Mouse (Mus musculus): ENCODE measurements at regions not wholly inside any gene's neighbourhood (a gene's known extent, or its start where the extent isn't known, plus 50 kb on each side); places are given as distances from the start of the nearest gene placed in this dataset.

DNA sequence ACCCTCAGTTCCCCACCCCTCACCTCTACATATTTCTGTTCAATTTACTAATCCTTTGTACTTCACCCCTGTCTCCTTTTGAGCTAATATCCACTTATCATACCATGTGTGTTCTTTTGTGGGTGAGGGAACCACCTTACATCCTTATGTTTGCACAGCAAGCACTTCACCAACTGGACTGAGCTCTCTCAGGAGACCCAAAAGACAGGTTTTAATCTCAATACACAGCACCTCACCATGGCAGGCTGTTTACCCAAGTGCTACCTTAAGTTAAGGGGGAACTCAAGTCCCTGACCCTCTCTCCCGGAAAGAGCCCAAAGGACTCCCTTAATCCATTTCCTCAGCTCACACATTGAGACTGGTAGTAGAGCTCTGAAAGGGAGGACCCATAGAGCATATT, 62.3 kb upstream of the Agr3 start:
- DNase-seq (ENCODE audit: low spot score in 2 of 2), result no peak

DNA sequence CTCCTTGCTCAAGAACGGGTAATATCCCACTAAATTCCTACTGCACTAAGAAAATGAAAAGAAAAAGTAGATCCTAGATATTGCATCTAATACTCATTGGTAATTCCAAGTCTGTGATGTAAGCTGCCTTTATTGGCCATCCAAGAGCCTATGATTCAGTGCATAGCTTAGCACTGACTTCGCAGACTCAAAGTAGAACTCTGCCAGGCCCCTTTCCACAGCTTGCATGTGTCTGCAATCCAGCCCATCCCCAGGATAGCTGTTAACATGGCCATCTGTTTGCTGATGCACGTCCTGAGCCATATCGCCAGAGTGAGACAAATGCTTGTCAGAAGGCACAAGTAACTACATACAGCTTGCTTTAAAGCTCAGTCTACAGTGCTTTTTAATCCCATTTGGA, 72.3 kb upstream of the Agr3 start:
- peak; percentile 23 to 54 for DNase-seq (ENCODE audit: low spot score in 2 of 2)

DNA sequence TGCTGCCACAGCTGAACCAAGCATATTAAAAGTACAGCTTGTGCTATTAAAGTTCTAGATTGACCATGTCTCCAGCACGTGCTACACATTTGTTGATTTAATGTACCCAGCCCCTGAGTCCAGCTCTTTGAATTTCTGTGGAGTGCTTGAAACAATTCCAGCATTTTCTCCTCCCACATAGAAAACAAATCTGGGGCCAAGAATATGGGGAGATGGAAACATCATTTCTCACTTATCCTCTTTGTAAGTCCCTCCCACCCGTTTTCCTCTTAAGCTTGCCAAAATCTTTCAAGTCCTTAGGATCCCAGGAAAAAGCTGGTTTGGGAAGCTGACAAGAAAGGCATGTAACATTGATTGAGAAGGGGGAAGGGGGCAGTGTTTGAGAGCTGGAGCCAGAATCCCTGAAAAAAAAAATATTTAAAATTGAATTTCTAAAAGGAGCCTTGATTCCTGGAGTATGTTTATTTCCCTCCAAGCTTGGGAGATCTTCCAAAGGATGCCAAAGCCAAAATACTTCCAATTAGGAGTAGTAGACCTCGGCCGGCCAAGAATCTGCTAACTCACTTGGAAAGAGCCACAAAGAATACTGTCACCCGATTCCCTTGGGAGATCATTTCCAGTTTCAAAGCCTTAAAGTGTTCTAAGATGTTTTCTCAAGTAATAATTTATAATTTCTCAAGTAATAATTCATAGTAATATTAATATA, 78.4 kb upstream of the Agr3 start:
- DNase-seq (ENCODE audit: low spot score in 2 of 2), result peak in 1 of 2 experiments; percentile 26

DNA sequence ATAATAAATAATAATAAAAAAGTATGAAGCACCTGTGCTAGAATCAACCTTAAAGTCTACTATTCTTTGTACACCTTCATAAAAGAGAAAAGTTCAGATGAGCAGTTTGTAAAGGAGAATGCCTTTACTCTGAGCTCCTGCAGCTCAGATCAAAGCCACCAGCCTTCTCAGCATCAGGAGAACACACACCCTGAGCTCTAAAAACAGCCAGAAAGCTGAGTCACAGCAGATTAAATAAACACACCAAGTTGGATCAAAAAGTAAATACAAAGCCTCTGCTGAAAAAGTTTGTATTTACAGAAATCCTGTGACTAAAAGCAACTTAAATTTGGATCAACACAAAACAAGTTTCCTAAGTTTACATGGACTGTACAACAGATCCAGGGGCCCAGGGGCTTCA, 88.5 kb upstream of the Agr3 start:
- DNase-seq (ENCODE audit: low spot score in 2 of 2), result no peak

DNA sequence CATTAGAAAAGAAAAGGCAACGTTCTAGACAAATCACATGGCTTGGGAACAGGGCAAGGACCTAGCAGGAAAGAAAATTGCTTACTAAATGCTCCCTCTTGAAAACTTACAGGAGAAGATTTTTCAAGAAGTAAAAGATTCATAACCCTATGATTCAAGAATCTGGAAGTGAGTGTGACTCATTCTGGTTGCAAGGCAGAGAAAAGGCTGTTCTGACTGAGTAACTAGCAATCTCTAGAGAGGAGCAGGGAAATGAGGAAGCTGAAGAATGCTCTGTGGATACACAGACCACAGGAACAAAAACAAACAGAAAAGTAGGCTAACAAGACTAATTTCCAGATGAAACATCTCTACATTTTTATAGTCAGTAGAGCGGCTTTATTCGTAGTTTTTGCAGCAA, 92.1 kb upstream of the Agr3 start:
- no peak for DNase-seq (ENCODE audit: low spot score in 2 of 2)

DNA sequence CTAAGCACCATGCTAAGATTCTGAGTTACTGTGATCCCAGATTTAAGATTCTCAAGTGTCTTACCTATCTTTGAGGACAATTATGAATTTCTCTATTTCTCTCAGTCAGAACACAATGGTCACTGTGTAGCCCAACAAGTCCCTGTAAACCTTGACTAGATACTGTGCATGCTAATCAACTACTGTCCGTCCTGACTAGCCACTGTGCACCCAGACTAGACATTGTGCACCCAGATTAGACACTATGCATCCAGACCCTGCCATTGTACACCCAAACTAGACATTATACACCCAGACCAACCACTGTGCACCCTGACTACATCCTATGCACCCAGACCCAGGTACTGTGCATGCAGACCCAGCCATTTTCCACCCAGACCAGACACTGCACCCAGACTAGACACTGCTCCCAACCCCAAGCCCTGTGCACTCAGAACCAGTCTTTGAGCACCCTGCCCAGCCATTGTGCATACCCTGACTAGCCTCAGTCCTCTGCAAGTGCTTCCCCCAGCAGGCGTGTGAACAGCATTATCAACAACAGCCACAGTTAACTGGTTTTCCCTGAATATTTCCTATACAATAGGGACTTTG, 93.4 kb upstream of the Agr3 start:
- DNase-seq (ENCODE audit: low spot score in 2 of 2), result no peak

DNA sequence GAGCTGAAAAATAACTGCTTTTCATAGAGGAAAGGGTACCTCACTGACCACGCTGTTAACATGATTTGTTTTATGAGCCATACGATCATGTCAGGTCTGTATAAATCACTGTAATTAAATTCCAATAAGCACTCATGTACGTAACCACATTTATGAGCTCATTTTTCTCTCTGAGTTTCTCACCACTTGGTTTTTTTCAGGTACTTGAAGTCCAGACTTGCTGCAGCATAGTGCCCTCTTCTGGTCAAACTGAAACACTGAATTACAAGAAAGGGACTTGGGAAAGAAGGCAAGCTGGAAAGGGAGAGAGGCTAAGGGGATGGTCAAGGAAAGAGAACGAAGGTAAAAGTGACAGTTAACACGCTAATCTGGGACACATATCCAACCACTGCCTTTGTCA, 94.2 kb upstream of the Agr3 start:
- DNase-seq (ENCODE audit: low spot score in 2 of 2), result peak in 1 of 2 experiments; percentile 21

DNA sequence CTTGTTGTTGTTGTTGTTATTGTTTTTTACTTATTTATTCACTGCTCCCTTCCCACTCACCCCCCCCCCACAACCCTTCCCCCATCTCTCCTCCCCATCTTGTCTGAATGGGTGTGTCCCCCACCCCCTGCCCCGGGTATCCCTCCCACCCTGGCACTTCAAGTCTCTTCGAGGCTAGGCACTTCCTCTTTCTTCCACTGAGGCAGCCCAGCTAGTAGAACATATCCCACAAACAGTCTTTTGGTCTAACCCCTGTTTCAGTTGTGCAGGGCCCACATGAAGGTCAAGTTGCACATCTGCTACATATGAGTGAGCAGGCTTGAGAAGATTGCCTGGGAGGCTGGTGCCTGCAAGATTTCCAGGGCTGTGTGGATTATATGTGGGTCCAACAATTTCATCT, 97.6 kb upstream of the Agr3 start:
- no peak for DNase-seq (ENCODE audit: low spot score in 2 of 2)

DNA sequence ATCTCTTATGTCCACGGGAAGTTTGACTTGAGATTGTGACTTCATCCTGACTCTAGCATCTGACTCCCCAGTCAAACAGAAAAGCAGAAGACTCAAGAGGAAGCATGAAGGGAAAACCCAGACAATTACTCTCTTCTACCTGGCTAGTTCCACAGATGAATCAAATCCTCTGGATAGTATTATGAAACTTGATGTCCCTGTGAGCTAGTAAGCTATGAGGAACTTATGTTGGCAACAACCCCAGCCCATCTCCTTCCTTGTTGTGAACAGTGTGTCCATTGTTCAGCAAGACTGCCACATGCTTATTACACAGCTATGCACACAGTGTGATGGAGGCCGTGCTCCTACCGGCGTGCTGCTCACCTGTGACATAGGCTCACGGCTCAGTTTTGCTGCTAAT, 98.4 kb upstream of the Agr3 start:
- DNase-seq (ENCODE audit: low spot score in 2 of 2), result no peak

DNA sequence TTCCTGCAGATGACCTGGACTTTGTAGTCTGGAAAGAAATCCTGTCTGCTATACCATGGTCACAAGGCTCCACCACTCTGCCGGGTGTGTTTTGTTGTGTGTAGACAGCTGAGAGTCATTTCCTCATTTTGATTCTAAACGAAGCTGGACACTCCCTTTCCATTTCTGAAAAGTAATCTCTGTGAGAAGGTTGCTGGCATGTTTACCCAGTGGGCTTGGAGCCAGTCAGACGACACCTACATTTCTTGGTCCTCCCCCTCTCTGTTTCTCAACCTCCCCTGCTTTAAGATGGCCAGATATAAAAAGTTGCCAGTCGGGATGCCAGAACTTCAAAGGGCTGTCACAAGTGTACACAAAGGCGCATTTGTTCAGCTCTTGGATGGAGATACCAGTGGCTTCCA, 100.8 kb upstream of the Agr3 start:
- no peak for DNase-seq (ENCODE audit: low spot score in 2 of 2)

DNA sequence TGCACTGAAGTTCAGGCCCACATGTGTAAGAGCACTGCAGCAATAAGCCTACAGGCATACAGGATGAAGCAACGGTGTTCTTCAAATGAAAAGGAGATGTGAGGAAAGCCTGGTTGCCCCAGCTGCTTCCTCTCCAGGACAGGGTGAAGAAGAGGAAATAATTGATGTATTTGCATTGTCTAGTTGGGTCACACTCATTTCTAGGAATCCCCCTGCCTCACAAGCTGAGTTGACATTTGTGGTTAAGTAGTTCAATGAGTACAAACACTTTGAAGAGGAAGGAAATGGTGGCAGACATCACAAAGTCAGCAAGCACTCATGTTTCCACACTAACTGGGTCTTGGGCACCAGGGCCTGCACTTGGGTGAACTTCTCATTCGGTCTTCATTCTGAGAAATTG, 126.2 kb upstream of the Agr3 start:
- no peak for DNase-seq (ENCODE audit: low spot score in 2 of 2)

DNA sequence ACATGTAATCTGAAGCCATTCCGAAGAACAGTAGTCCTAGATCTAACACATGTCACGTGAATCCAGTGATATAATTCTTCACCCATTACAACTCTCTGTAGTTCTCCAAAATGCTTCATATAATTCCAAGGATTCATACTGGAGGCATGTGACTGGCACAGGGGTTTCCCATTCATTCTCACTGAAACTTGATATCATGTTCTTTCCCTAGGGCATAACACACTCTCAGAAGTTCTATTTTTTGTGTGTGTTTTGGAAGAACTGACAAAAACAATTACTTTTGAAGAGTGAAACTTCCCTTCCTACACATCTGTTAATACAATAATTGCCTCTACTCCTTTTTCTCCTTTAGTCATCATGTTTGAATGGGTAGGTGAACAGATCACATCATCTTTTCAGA, 150.0 kb upstream of the Agr3 start:
- DNase-seq (ENCODE audit: low spot score in 2 of 2), result no peak

DNA sequence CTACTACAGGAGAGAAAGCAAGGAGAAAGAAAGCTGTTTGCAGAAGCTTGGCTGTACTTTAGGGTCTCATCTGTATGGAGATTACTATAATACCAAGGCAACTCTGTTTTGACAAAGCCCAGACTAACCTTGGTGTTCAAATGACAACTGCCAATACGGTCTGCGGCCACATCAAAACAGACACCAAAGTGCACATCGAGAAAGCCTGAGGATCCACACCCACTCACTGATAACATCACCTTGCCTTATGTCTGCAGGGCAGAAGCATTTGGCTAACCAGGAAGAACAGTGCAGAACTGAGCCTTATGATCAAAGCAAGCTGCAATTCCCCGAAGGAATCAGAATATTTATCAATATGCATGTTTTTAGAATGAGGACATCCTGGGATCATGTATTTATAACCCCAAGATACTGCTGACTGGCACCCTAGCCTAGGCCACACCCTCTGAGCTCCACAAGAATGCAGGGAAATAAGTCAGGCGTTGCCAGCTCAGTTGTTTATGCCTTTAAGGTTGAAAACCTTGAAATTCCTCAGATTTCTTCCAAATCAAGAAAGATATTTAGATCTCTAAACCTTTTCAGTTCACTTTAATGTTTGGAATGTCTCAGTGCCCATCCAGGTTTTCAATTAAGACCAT, 154.9 kb upstream of the Agr3 start:
- no peak for DNase-seq (ENCODE audit: low spot score in 2 of 2)

DNA sequence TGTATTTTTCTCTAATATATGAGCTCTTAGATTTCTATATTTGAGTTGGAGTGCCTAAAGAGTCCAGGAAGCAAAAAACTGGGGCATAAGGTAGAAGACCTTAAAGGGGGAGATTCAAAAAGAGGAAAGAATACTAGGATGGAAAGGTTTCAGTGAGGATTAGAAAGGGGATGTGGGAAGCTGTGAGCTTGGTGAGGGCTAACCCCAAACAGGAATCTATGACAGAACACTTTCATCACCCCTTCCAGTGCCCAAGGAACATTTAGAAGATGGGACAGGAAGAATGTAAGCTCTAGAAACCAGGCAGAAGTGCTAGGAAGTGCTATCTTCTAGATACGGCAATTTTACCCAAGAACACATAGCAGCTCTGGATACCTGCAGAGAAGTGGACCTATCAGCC, 166.5 kb upstream of the Agr3 start:
- no peak for DNase-seq (ENCODE audit: low spot score in 2 of 2)

DNA sequence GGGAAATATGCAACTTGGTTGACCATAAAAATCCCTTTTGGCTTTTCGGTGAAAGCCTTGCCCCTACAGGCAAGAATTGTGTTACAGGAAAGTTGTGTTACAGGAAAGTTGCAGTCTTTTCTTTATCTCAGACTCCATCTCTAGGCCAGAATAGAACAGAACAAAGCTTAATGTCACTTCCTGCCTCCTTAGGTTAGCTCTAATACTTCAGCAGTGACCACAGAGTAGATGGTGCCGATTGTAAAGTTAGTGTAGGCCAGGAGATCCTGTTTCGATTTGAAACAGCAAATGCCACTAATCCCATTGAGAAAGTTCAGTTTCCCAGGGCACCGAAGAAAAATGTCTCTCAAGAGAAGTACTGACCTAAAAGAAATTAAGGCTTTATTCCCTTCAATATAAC, 170.3 kb upstream of the Agr3 start:
- no peak for DNase-seq (ENCODE audit: low spot score in 2 of 2)

DNA sequence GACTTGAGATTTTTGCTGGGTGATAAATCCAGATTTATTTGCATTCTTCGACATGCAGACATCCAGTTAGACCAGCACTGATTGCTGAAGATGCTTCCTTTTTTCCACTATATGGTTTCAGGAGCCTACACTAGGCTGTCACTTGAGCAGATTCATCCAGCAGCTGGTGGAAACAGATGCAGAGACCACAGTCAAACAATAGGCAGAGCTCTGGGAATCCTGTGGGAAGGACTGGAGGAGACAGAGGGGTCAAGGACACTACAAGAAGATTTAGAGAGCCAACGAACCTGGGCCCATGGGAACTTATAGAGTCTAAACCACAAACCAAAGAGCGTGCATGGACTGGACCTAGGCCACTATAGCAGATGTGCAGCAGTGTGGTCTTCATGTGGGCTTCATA, 177.4 kb upstream of the Agr3 start:
- no peak for DNase-seq (ENCODE audit: low spot score in 2 of 2)

DNA sequence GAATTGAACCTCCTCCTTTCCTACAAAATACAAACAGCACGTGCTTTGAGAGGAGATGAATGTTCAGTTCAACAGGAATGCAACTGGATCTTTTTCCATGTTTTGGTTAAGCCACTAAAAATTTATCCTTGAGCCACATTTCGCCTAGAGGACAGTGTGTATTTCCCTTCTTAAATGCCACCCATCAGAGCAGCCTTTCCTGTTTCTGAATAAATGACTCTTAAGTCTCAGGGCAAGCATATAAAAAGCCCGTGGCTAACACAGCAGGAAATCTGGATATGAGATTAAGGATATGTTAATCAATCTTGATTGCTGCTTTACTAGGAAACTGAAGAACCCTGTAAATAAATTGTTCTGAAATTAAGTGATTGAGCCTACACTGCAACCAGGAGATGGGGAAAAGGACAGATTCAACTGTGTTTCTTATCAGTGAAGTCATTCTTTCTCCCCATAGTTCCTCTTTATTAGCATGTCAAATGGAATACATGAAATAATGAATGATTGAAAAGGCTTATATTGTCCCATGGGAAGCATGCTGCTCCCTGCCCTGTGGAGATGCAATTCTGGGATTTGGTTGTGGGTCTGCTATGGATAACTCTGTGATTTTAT, 178.6 kb upstream of the Agr3 start:
- no peak for DNase-seq (ENCODE audit: low spot score in 2 of 2)

DNA sequence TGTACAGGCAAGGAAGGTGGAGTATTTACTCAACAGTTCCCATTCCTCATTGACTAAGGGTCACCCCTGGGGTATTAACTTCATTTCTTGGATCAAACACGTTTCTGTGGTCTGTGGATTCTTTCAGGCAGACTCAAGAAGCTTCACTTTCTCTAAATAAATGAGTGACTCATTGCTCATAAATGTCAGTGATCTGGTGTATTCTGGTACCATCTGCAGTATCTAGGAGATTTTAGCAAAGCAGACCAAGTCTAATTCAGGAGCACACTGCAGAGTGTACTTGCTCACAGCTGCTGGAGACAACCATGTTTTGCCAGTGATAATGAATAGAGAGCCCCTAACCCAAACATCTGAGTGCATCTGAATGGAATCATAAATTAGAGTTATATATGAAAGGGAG, 182.7 kb upstream of the Agr3 start:
- no peak for DNase-seq (ENCODE audit: low spot score in 2 of 2)

DNA sequence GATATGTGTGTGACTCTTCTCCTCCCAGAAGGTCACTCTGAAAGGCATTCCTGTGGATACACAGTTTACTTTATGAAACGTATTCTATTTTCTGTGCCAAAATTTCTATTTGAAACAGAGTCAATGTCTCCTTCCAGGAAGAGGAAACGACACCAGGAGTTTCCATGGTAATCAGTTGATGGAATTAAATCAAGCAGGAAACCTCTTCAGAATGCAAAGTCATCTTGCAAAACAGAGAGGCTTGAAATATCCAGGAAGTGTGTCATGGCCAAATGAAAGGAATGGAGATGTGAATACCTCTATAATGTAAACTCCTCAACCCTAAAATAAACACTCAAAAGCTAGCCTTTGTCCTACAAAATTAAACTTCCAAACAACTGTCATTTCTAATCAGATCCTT, 189.0 kb upstream of the Agr3 start:
- DNase-seq (ENCODE audit: low spot score in 2 of 2), result no peak

DNA sequence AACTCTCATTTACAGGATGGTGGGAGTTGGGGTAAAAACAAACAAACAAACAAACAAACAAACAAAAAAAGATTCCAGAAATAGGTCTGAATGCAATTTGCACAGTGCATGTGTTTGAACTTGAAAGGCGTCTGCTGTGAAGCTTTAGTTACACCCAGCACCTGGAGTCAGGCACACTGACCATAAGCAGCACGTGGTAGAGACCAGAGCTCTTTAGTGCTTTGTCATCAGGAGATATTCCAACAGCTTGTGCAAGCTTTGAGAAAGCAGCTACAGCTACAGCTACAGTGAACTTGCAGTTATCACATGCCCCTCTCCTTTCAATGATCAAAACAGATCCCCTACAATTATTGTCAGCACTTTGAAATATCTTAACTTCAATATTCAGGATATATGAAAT, 190.4 kb upstream of the Agr3 start:
- DNase-seq (ENCODE audit: low spot score in 2 of 2), result no peak

DNA sequence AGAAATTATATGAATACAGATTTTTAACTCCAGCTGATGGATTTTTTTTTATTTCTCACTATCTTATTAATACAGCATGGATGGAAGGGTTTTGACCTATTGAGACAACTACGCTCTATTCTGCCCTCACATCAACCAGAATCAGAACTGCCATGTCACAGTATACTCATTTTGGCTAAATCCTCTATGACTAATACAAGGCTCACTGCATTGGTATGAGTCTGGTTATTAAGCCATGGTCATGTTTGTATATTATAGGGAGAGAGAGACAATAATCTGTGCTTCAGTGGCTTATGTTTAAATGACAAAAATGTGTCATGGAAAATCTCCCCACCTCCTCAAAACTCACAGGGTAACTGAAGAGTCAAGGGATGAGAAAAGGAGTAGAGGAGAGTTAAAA, 191.0 kb upstream of the Agr3 start:
- DNase-seq (ENCODE audit: low spot score in 2 of 2), result no peak

DNA sequence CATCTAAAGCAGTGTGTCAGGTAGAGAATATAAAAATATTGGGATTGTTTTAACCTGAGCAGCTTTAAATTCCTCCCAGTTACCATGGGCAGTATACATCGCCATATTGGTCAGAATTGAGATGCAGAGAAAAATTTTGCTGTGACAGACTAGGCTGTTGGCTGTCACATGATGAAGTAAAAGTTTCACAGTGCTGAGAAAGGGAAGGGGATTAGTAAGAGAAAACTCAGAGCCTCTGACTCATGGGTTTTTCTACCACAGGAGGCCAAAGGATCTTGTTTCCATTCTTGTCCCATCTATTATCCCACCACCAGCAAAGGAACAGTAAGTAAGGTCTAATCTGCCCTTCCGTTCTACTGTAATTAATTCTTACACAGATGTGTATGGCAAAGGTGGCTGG, 191.8 kb upstream of the Agr3 start:
- no peak for DNase-seq (ENCODE audit: low spot score in 2 of 2)

DNA sequence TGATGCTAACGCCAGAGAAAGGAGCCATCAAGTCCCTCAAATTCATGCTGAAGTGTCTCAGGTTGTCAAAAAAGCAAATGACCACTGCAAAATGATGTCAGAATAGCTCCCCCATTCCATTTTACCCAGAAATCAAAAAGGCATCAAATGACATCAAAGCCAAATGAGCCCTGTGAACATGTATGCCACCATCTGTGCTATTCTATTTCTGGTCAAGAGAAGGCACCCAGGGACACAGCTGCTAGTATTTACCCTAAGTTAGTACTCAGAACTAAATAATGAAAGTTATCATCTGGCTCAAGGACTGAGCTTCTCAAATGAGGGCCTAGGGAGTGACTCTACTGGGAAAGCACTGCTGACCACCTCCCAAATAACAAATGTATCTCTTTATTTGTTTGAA, 191.1 kb upstream of the Ahr start:
- DNase-seq (ENCODE audit: low spot score in 2 of 2), result peak in 1 of 2 experiments; percentile 15
